Mouse (Mus musculus): ENCODE results near the gene Ssxa1.
"Not testable (repeated sequence)": the region's sequence is repeated elsewhere in the genome, so short reads cannot be mapped to it uniquely, and the experiment has no call there.

The Ssxa1 gene

GRCm38 (mm10) chrX:21115520-21115919, at the start of gene Ssxa1:
TSS of gene Ssxa1 (plus strand) at chrX:21115820.
- no peak for DNase-seq

DNA sequence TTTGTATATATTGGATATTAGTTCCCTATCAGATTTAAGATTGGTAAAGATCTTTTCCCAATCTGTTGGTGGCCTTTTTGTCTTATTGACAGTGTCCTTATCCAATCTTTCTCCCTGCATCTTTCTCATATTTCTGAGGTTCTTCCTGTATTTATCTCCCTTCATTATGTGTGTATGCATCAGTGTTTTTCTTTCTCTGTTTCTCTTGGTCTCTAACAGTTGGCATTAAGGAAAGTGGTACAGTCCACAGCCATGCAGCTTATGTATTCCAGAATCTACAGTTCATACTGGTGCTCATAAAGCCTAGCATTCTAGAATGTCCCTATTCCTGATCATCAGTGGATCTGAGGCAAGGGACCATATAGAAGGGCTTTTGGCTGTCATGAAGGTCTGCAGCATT, 47.5 kb upstream of the Ssxa1 start, which contains the start of gene Spaca5:
Spaca5 (plus strand) TSS at position 301 of the 400 bp plus-strand sequence.
- no peak for DNase-seq

- DNase-seq: no peak
These were observed 27.0 kb upstream of the Ssxa1 start for GRCm38 (mm10) chrX:21088645-21088982.

DNA sequence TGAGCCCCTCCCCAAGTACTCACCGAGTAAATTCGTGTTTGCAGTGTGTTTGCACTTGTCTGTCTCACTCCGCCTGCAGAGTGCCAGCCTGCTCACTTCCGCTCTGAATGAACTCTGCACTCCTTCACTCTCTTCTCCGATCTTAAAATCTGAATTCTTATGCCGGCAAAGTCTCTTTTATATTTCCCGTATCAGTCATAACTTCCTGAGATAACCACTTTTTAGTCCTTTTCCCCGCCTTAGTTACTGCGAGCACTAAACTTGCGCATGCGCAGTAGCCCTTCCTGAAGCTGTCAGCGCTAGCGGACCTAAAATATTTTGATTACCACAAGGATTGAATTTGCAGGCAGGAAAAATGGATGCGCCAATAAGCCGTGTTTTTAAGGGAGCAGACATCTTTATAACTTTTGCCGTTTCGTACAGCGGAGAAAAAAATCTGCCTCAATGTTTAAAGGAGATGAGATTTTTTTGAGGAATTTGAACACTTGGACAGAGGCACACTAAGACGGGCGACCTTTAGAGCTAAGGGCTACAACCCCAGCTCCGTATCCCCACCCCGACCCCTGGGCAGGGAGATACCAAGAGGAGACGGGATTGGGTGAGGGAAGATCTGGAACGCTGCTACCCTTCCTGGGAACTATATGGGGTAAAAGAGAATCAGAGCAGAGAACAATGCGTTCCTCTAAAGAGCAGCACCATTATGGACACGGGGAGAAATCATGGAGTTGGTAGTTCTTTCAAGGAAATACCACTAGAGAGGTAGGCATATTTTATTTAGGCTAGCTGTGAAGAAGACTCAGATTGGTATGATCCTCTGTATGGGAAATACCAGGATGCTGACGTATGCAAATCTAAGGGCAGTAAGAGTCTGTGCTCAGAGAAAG, 26.4 kb upstream of the Ssxa1 start, which contains the start of gene Zfp300:
Zfp300 (minus strand) TSS at position 545 of the 884 bp plus-strand sequence.
- DNase-seq: peak; percentile 67

DNA sequence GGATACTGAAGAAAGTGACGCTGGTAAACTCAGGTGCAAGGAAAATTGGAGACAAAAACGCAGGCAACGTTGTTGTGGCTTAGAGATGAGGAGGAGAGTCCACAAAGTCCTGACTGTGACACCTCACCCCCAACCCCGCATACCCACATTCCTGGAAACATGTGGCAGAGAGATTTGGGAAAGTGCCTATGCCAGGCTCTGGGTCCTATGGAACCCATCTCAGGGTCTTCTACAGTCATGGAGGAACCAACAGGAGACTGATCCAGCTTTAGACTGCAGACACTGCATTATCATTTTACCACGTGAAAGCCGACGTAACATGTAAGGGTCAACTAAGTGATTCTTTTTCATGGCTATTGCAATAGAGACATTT, 25.8 kb upstream of the Ssxa1 start:
- no peak for DNase-seq

DNA sequence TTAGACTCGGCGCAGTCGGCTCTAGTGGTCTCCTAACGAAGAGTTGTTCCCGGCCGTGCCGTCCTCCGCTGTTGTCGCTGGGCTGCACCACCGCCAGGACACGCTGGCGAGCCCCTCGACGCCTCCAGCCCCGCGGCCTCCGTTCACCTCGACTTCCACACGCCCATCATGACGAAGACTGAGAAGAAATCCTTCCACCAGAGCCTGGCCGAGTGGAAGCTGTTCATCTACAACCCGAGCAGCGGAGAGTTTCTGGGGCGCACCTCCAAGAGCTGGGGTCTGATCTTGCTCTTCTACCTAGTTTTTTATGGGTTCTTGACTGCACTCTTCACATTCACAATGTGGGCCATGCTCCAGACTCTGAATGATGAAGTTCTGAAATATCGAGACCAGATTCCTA, 31.1 kb downstream of the Ssxa1 start:
- DNase-seq: not testable (repeated sequence)
